Mouse (Mus musculus) limb, embryonic 12.5 days (tissue): Measurements from ENCODE around the gene Fbn1. TPM values are rescaled to one million over a fixed set of nuclear protein-coding genes. Genes with fewer than 3 reads are reported as not detected.

Experiments used
- ATAC-seq: fragments of 200-750 bp; cut with Nextera tagmentation; 2 replicates; pipeline ENCODE4 v1.8.0; 2017; ENCODE audit warnings: low read depth, moderate TSS enrichment; ENCODE audit not compliant: insufficient number of reproducible peaks, insufficient read depth, low FRiP score, low TSS enrichment
- H3K27ac ChIP-seq: fragments of 300-500 bp; sonication (generic); 2 replicates; pipeline ENCODE4 v1.5.1; 2016; ENCODE audit warnings: mild to moderate bottlenecking, moderate library complexity
- H3K27me3 ChIP-seq: fragments of 300-500 bp; sonication (generic); 2 replicates; pipeline ENCODE4 v1.6.1; 2016; ENCODE audit warnings: mild to moderate bottlenecking, moderate library complexity
- H3K36me3 ChIP-seq: fragments of 300-500 bp; sonication (generic); 2 replicates; pipeline ENCODE4 v1.6.1; 2016; ENCODE audit warnings: mild to moderate bottlenecking, moderate library complexity
- H3K4me1 ChIP-seq: fragments of 300-500 bp; sonication (generic); replicated peaks from 2 replicates; pipeline ENCODE4 v1.6.1; 2016
- H3K4me2 ChIP-seq: fragments of 300-500 bp; sonication (generic); 2 replicates; pipeline ENCODE4 v1.6.1; 2016; ENCODE audit warnings: mild to moderate bottlenecking, moderate library complexity
- H3K4me3 ChIP-seq: fragments of 300-500 bp; sonication (generic); replicated peaks from 2 replicates; pipeline ENCODE4 v1.5.1; 2016; ENCODE audit warnings: mild to moderate bottlenecking
- H3K9ac ChIP-seq: fragments of 300-500 bp; sonication (generic); replicated peaks from 2 replicates; pipeline ENCODE4 v1.6.1; 2016; ENCODE audit warnings: mild to moderate bottlenecking, moderate library complexity
- H3K9me3 ChIP-seq: fragments of 300-500 bp; sonication (generic); 2 replicates; pipeline ENCODE4 v1.6.1; 2016; ENCODE audit warnings: mild to moderate bottlenecking, moderate library complexity
- WGBS: fragments of 180-500 bp; shearing (Covaris S2); methylation state at CpG from one replicate; pipeline ENCODE4 v1.1.7; 2016; 5-methylcytosine and 5-hydroxymethylcytosine counted together
- polyA plus RNA-seq: library from polyadenylated mRNA; unstranded; fragments of >200 nt; fragmentation: Nextera tagmentation; extraction: Ambion mirVana; gene quantifications from 2 replicates; pipeline ENCODE4 v1.2.1, GENCODE M21; 2016

The Fbn1 gene
- polyA plus RNA-seq = 11.5 and 14.2 TPM in 2 replicates

DNA sequence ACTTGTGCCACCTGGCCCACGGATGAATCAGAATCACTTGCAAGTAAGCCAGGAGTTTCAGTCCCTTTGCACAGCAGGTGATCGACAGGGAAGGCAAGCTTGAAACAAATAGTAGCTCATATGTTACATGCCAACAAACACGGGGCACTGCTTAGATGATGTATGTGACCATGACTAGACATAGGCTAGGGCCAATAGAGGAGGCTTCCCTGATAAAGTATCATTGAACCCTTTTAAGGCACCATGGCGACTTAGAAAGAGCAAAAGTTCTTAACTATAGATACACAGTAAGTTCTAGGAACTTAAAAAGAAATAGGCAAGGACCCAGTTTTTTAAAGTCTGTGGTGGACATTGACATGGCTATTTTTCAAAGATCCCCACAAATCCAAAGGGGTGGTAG lies at the start of gene Fbn1:
Gene Fbn1 (minus strand): TSS at position 101 of the 400 bp plus-strand sequence.
- no peaks in the 10 kb centered on the region for H3K9me3 ChIP-seq
- H3K4me2 ChIP-seq = peak within 1 kb of the TSS; percentile 88
- 88% methylated on average over 4 of the region's 4 CpGs for WGBS
- peak within 1 kb of the TSS; percentile 79 for H3K9ac ChIP-seq
- H3K27ac ChIP-seq = peak within 1 kb of the TSS; percentile 88
- H3K4me3 ChIP-seq = peak within 1 kb of the TSS; percentile 71
- no peaks in the 10 kb centered on the region for H3K36me3 ChIP-seq
- peaks cover 52% of the 10 kb centered on the region for H3K27me3 ChIP-seq
- ATAC-seq = no peak
- H3K4me1 ChIP-seq = peaks cover 13% of the 10 kb centered on the region

DNA sequence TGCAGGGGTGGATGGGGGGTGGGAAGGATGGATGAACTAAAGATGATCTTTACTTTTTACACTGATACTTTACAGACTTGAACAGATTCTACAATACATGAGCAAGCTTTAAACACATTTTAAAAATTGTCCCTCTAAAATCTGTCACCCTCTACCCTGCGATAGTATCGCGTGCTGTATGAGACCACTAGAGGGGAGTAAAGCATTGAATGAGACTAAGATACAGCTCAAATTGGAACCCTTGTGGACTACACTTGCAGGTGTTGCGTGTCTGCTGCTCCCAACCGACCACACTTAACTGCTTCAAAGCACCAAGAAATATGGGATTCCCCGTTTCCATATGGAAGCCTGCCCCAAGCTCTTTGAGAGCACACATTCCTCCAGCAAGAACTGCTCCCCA lies 48.0 kb upstream of the Fbn1 start:
- ATAC-seq = no peak
- Histone ChIP-seq H3K4me1 (peaks cover 2% of the 10 kb centered on the region), H3K27me3 (no peaks in the 10 kb centered on the region), H3K4me2 (no peak overlapping the region), H3K27ac (no peak overlapping the region), H3K9me3 (no peaks in the 10 kb centered on the region; the same call in 1 of the 2 replicates), H3K9ac (no peak overlapping the region), H3K36me3 (no peaks in the 10 kb centered on the region), H3K4me3 (no peak overlapping the region)
- WGBS = 68% methylated on average over 6 of the region's 6 CpGs

DNA sequence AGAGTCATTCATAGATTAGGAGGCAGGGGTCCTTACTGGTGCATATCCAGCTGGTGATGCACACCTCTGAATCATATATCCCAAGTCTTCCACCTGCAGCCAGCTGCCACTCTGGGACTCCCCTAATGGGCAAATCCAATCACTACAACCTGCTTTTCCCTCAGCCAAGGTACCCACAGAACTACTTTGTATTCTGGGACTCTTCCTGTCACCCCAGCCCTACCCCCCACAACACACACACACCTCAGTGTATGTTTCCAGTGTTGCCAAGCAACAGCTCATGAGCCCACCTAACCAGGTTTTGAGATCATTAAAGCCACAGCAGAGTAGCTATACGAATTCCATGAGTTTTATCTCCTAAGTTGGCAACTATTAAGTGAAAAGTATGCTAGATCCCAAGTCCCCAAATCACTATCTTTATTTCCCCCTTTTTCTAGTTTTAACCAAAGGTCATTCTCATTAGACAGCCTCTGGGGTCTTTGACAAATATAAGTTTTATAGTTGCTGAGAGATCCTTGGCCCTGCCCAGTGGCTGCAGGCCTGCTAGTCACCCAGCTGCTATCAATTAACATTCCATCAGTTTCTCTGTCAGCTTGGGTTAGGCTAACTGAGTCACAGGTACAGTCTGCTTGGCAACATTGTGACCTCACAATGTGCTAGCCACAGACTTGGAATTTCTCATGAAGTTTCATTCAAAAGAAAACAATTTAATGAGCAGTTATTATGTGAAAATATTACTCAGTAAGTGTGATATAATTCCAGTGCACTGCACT lies 41.2 kb upstream of the Fbn1 start:
- Histone ChIP-seq H3K4me2 (no peak overlapping the region), H3K27ac (peak overlapping the region; percentile 17; the same call in 1 of the 2 replicates), H3K4me3 (no peak overlapping the region), H3K4me1 (peaks cover 10% of the 10 kb centered on the region), H3K36me3 (no peaks in the 10 kb centered on the region), H3K9me3 (0 out of 2 replicates have a peak, but pooled peaks cover 9% of the 10 kb centered on the region), H3K9ac (no peak overlapping the region), H3K27me3 (no peaks in the 10 kb centered on the region)
- peak; percentile 72; the same call in 1 of the 2 replicates for ATAC-seq
- WGBS = 10% methylated on average over 1 of the region's 1 CpGs

DNA sequence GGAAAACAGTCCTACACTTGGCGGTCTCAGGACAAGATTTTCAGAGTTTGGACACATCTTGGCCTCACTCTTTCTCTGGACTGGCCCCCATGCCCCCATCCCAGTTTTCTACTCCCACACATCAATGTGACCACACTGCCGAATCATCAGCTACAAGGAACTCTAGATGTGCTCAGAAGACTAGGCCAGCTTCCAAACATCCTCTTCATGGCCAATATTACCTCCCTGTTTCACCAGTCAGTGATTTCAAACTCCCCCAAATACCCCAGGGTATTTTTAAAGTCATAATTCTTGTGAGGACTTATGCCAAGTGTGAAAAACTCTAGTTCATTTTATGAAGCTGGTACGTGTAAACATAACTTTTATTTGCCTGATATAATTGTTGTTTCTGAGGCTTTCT lies 37.2 kb upstream of the Fbn1 start:
- Histone ChIP-seq H3K36me3 (no peaks in the 10 kb centered on the region), H3K4me3 (no peak overlapping the region), H3K9me3 (0 out of 2 replicates have a peak, but pooled peaks cover 9% of the 10 kb centered on the region), H3K27me3 (no peaks in the 10 kb centered on the region), H3K4me2 (no peak overlapping the region), H3K27ac (no peak overlapping the region), H3K4me1 (peaks cover 10% of the 10 kb centered on the region), H3K9ac (no peak overlapping the region)
- no peak for ATAC-seq
- 77% methylated on average over 3 of the region's 3 CpGs for WGBS

DNA sequence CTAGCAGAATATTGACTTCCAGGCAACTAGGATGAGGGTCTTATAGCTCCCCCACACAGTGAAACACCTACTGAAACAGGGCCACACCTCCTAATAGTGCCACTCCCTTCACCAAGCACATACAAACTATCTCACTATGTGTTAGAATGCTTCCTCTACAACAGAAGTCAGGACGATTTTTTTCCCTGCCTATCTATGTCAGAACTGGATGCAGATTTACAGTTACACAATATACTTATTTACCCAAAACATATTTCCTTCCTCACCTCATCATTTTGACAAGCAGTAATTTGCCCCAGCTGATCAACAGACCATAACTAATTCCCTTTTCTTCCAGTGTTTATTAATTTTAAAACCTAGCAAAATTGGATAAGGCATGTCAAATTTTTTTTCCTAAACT lies 35.9 kb upstream of the Fbn1 start:
- Histone ChIP-seq H3K9me3 (0 out of 2 replicates have a peak, but pooled peaks cover 9% of the 10 kb centered on the region), H3K4me2 (no peak overlapping the region), H3K9ac (no peak overlapping the region), H3K4me3 (no peak overlapping the region), H3K27me3 (no peaks in the 10 kb centered on the region), H3K36me3 (no peaks in the 10 kb centered on the region), H3K27ac (no peak overlapping the region), H3K4me1 (peaks cover 4% of the 10 kb centered on the region)
- ATAC-seq = no peak
- 61% methylated on average over 1 of the region's 1 CpGs for whole genome bisulfite sequencing

DNA sequence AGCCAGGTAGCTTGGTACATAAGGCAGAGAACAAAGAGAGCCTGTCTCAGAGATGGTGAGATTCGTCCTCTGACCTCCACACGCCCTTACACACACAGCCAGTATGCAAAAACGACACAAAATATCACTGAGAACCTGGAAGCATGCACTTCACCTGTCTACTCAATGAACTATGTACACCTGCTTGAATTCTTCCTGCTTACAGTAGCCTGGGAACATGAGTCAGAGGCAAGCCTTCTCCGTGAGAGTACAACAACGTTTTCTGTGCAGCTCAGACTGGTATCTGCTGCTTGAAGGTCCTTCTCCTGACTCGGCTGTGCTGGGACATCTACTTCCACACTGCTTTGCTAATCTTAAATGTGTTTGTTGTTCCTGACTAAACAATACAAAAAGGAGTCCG lies 33.7 kb upstream of the Fbn1 start:
- 81% methylated on average over 7 of the region's 7 CpGs for WGBS
- Histone ChIP-seq H3K4me1 (no peaks in the 10 kb centered on the region), H3K27ac (no peak overlapping the region), H3K4me3 (no peak overlapping the region), H3K36me3 (no peaks in the 10 kb centered on the region), H3K27me3 (no peaks in the 10 kb centered on the region), H3K9ac (no peak overlapping the region), H3K4me2 (no peak overlapping the region), H3K9me3 (0 out of 2 replicates have a peak, but pooled peaks cover 9% of the 10 kb centered on the region)
- ATAC-seq = no peak

DNA sequence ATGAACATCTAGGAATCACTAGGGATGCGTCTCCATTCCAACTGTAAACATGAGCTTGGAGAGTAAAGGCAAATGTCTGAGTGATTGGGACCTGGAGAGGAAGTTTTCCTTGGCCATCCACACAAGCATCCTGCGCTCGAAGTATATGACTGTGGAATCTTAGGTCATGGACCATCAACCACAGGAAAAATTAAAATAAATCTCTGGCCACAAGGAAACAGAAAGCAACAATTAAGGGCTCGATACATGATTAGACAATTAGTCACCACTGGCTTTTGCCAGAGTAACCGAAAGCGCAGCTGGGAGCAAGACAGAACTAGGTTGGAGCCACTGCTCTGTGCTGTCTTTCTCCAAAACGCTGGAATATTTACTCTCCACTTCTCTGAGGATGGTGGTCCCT lies 32.8 kb upstream of the Fbn1 start:
- Histone ChIP-seq H3K4me3 (no peak overlapping the region), H3K9me3 (0 out of 2 replicates have a peak, but pooled peaks cover 3% of the 10 kb centered on the region), H3K36me3 (no peaks in the 10 kb centered on the region), H3K27me3 (no peaks in the 10 kb centered on the region), H3K27ac (no peak overlapping the region), H3K4me2 (no peak overlapping the region), H3K4me1 (no peaks in the 10 kb centered on the region), H3K9ac (no peak overlapping the region)
- ATAC-seq = no peak
- WGBS = 82% methylated on average over 7 of the region's 7 CpGs

DNA sequence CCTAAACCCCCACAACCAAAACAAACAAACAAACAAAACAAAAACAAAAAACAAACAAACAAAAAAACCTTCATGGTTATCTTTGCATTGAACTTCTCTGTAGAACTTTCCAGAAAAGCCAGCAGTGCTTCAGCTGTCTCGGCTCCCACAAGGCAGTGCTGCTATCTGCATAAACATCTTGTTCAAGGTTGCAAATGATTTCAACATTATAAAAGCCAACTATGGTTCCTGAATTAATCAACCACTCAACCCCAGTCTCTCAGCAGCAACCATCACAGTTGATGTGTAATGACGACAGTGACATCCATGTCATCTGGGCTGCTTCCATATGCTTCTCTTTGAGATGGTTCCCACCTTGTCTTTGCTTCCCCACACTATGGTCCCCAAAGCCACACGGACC lies 31.8 kb upstream of the Fbn1 start:
- no peak overlapping the region for H3K4me3 ChIP-seq
- ATAC-seq = no peak
- no peaks in the 10 kb centered on the region for H3K27me3 ChIP-seq
- no peaks in the 10 kb centered on the region for H3K9me3 ChIP-seq
- H3K36me3 ChIP-seq = no peaks in the 10 kb centered on the region
- no peak overlapping the region for H3K9ac ChIP-seq
- WGBS = 81% methylated on average over 3 of the region's 3 CpGs
- no peak overlapping the region for H3K27ac ChIP-seq
- H3K4me2 ChIP-seq = no peak overlapping the region
- H3K4me1 ChIP-seq = no peaks in the 10 kb centered on the region

DNA sequence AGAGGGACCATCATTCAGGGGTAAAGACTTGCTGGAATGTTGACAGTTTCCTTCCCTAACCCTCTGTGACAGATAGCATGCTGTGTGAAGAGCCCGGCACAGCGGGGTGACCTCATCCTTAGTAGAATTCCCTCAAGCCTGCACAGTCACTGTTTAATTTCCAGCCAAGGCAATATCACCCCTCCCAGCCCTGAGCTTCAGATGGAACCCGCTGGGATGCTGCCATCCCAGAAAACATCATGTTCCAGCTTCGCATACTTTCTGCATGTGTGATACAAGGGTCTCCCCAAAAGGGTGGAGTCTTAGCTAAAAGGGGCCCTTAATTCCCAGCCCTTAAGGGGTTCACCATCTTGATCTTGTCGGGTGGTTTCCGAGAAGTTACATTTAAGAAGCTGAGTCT lies 22.9 kb upstream of the Fbn1 start:
- 82% methylated on average over 6 of the region's 6 CpGs for WGBS
- Histone ChIP-seq H3K9me3 (no peaks in the 10 kb centered on the region), H3K27me3 (no peaks in the 10 kb centered on the region), H3K27ac (no peak overlapping the region), H3K9ac (no peak overlapping the region), H3K4me3 (no peak overlapping the region), H3K36me3 (no peaks in the 10 kb centered on the region), H3K4me2 (no peak overlapping the region), H3K4me1 (no peaks in the 10 kb centered on the region)
- ATAC-seq = no peak

DNA sequence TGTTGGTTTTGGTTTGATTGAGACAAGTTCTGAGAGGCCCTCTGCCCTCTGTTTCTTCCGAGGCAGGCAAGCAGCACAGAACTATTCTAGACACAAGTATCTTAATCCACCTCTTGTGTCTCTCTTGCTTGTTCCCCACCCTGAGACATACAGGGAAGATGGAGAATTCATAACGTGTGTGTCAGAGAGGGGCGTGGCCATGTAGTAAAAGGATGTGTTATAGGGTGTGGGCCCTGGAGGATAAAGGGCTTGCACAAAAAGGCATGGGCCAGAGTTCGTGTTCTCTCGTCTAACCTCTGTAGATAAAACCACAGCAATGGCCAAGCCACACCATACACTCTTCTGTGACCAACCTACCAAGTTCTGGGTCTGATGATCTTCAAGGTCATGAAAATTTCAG lies 18.8 kb upstream of the Fbn1 start:
- no peaks in the 10 kb centered on the region for H3K36me3 ChIP-seq
- no peak overlapping the region for H3K27ac ChIP-seq
- H3K4me3 ChIP-seq = no peak overlapping the region
- no peaks in the 10 kb centered on the region for H3K27me3 ChIP-seq
- ATAC-seq = no peak
- H3K9ac ChIP-seq = no peak overlapping the region
- H3K4me2 ChIP-seq = no peak overlapping the region
- WGBS = 77% methylated on average over 5 of the region's 5 CpGs
- no peaks in the 10 kb centered on the region for H3K4me1 ChIP-seq
- no peaks in the 10 kb centered on the region for H3K9me3 ChIP-seq

DNA sequence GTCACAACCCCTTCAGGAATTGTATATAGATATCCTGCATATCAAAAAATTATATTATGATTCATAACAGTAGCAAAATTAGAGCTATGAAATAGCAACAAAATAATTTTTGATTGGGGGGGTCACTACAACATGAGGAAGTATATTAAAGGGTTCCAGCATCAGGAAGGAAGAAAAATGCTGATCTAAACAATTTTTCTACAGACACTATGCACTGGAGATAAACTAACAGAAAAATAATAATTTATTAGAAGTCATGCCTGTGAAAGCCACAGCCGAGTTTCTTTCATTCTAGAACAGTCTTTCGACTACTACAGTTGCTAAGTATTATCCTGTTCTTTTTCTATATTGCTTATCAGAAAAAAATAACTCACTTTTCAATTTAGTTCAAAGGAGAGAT lies 17.7 kb upstream of the Fbn1 start:
- no peak overlapping the region for H3K4me3 ChIP-seq
- no peak overlapping the region for H3K27ac ChIP-seq
- H3K36me3 ChIP-seq = no peaks in the 10 kb centered on the region
- no peak overlapping the region for H3K9ac ChIP-seq
- no peak overlapping the region for H3K4me2 ChIP-seq
- H3K9me3 ChIP-seq = no peaks in the 10 kb centered on the region
- H3K27me3 ChIP-seq = no peaks in the 10 kb centered on the region
- no peak for ATAC-seq
- no peaks in the 10 kb centered on the region for H3K4me1 ChIP-seq
- 87% methylated on average over 2 of the region's 2 CpGs for WGBS

DNA sequence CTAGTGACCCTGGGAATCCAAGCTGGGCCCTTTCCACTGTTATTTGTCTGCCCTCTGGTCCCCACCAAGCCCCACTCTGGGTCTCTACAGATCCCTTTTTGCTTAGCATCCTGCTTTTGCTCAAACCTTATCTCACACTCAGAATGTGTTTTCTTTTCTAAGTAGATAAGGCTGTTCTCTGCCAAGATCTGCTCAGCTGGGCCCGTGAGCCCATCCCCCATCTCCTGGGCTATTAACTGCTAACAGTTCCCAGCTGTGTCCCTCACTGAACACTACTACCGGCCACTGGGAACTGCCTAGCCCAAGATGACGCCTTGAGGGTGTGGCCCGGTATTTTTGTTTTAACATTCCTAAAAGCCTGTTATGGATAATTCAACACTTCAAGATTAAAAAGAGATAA lies 8.8 kb upstream of the Fbn1 start:
- H3K9me3 ChIP-seq = no peaks in the 10 kb centered on the region
- H3K4me3 ChIP-seq = no peak overlapping the region
- no peak overlapping the region for H3K4me2 ChIP-seq
- no peak for ATAC-seq
- 1% methylated on average over 4 of the region's 4 CpGs for WGBS
- no peaks in the 10 kb centered on the region for H3K36me3 ChIP-seq
- no peak overlapping the region for H3K27ac ChIP-seq
- H3K4me1 ChIP-seq = peaks cover 6% of the 10 kb centered on the region
- H3K9ac ChIP-seq = no peak overlapping the region
- no peaks in the 10 kb centered on the region for H3K27me3 ChIP-seq
